Mouse (Mus musculus) thymus, adult 2 months (tissue): Measurements from ENCODE around the gene Olfr742.

Experiments
- CTCF ChIP-seq: fragments of 200-500 bp; IDR thresholded peaks from 2 replicates; pipeline ENCODE4 v1.5.1; 2012; ENCODE audit warnings: mild to moderate bottlenecking, control low read depth, low read length, moderate library complexity, borderline replicate concordance; ENCODE audit not compliant: control insufficient read depth, poor library complexity, insufficient read depth; ENCODE audit errors: extremely low read depth
- POLR2A ChIP-seq: fragments of 200-500 bp; IDR thresholded peaks from 2 replicates; pipeline ENCODE4 v1.6.1; 2012; ENCODE audit warnings: mild to moderate bottlenecking, low read length, control low read depth, moderate library complexity; ENCODE audit not compliant: control insufficient read depth, poor library complexity, insufficient read depth; ENCODE audit errors: extremely low read depth

DNA sequence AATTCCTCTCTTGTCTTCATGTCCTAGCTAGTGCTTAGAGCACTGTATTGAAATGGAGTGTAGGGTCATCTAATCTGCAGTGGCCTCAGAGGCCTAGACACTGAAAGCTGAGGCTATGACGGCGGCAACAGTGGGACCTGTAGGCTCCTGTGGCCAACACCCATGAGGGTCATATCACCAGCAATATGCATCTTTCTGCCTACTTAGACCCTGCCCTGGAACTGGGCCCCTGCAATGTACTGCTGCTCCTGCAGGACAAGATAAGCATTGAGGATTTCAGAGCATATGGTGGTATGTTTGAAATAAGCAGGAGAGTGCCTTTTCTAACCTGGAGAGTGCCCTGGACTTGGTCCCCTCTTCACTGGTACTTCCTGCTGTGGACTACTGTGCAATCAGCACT is 49.3 kb downstream of the Olfr742 start:
- TF ChIP-seq CTCF (no peak), POLR2A (no peak)
